Mouse (Mus musculus) G1E (cell line): ENCODE measurements around the gene Sost.

Source experiments
- CTCF ChIP-seq: IDR thresholded peaks from 2 replicates; pipeline ENCODE4 v1.5.1; 2012; ENCODE audit warnings: low read depth, low read length, inconsistent platforms, mixed read lengths
- GATA1 ChIP-seq: IDR thresholded peaks from 2 replicates; pipeline ENCODE4 v1.6.1; 2012; ENCODE audit warnings: borderline replicate concordance, low read length, inconsistent platforms, mixed read lengths
- GATA2 ChIP-seq: IDR thresholded peaks from 2 replicates; pipeline ENCODE4 v1.6.1; 2012; ENCODE audit warnings: low read depth, low read length, inconsistent platforms, borderline replicate concordance
- TAL1 ChIP-seq: conservative IDR thresholded peaks from 2 replicates; pipeline ENCODE4 v1.6.1; 2012; ENCODE audit warnings: low read depth, low read length, inconsistent platforms, mixed read lengths

DNA sequence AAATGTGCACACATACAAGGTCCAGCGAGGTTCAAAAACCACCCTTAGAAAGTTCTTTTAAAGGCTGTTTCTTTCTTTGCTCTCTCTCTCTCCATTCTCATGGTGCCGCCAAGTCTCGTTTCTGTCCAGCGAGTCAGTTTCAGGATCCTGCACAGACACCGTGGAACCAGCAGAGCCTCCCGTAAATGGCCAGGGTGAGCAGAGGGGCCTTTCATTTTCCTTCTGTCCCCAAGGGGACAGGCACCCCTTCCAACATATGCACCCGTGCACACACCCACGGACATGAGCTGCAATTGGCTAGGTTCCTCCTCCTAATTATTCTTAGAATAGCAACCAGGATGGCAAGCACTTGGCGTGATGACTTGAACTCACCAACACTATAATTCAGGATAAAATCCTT, 6.7 kb upstream of the Sost start:
- no peak for TF ChIP-seq CTCF
- TF ChIP-seq GATA2, result no peak
- TF ChIP-seq GATA1, result no peak
- no peak for TF ChIP-seq TAL1
